Mouse (Mus musculus) adrenal gland, postnatal 36 days (tissue): ENCODE data around the gene Nfxl1. TPM values are rescaled to one million over a fixed set of nuclear protein-coding genes. Genes with fewer than 3 reads are reported as not detected.
A peak's percentile ranks its signal among the peaks of the same experiment; 100 is the strongest.

ENCODE experiments used
- DNase-seq, 2 experiments: peaks; one replicate each; pipeline ENCODE4 v3.0.0; 2021; ENCODE audit warnings: mixed read lengths in 1 of 2
- total RNA-seq, 2 experiments: library from RNA; stranded (reverse); gene quantifications; 2 replicates each; pipeline ENCODE4 v1.2.3; 2021

The Nfxl1 gene
- total RNA-seq, 2 experiments from 2014 or later = 11.9 to 16.7 TPM

- DNase-seq = no peak
These were observed 57.7 kb downstream of the Nfxl1 start for GRCm38 (mm10) chr5:72501763-72502162.

- peak in 1 of 2 experiments; percentile 19 for DNase-seq
These were observed 61.2 kb downstream of the Nfxl1 start for GRCm38 (mm10) chr5:72498271-72498670.

- no peak for DNase-seq
These were observed 62.7 kb downstream of the Nfxl1 start for GRCm38 (mm10) chr5:72496756-72497155.

GRCm38 (mm10) chr5:72493906-72494305 lies 65.6 kb downstream of the Nfxl1 start:
- no peak for DNase-seq

GRCm38 (mm10) chr5:72491232-72491631 lies 68.3 kb downstream of the Nfxl1 start:
- no peak for DNase-seq

GRCm38 (mm10) chr5:72480456-72480855 lies 79.0 kb downstream of the Nfxl1 start:
- DNase-seq = no peak

GRCm38 (mm10) chr5:72472317-72473009 lies 87.0 kb downstream of the Nfxl1 start:
- DNase-seq = no peak

GRCm38 (mm10) chr5:72471746-72472145 lies 87.7 kb downstream of the Nfxl1 start:
- DNase-seq = no peak

- no peak for DNase-seq
These were observed 94.6 kb downstream of the Nfxl1 start for GRCm38 (mm10) chr5:72464932-72465331.

Other genes starting within 250 kb of the Nfxl1 start
- under 1 TPM in 1 of 2 experiments, not detected in 1; 0.13 TPM for gene Corin, start 55.2 kb downstream of the Nfxl1 start, total RNA-seq
- gene Zar1, start 21.6 kb upstream of the Nfxl1 start, total RNA-seq = under 1 TPM in 1 of 2 experiments, not detected in 1; 0.16 TPM
- 1 to 10 TPM in 1 of 2 experiments, under 1 TPM in 1; 0.83 to 1.3 TPM for gene Gm5868, start 27.9 kb upstream of the Nfxl1 start, total RNA-seq
- gene Cnga1, start 84.6 kb upstream of the Nfxl1 start, total RNA-seq = not detected
- under 1 TPM; 0.53 to 0.79 TPM for gene Nipal1, start 88.1 kb upstream of the Nfxl1 start, total RNA-seq
- gene Txk, start 193.1 kb upstream of the Nfxl1 start, total RNA-seq = under 1 TPM; 0.10 TPM